Mouse (Mus musculus) E14TG2a.4 (cell line): ENCODE measurements around the gene Itgb4.
"Not testable (repeated sequence)": the region's sequence is repeated elsewhere in the genome, so short reads cannot be mapped to it uniquely, and the experiment has no call there.

Experiments used
- H3K27me3 ChIP-seq: 2 replicates; pipeline ENCODE4 v1.6.1; 2014; ENCODE audit warnings: low read length, control low read depth; ENCODE audit not compliant: insufficient read depth
- H3K36me3 ChIP-seq: 2 replicates; pipeline ENCODE4 v1.6.1; 2014; ENCODE audit warnings: low read length, control low read depth; ENCODE audit not compliant: insufficient read depth
- H3K4me1 ChIP-seq: replicated peaks from 2 replicates; pipeline ENCODE4 v1.6.1; 2014; ENCODE audit warnings: low read depth, low read length, control low read depth
- H3K4me3 ChIP-seq: replicated peaks from 2 replicates; pipeline ENCODE4 v1.5.1; 2014; ENCODE audit warnings: mild to moderate bottlenecking, low read length
- H3K9me3 ChIP-seq: 2 replicates; pipeline ENCODE4 v1.6.1; 2014; ENCODE audit warnings: low read length, control low read depth
- CTCF ChIP-seq: conservative IDR thresholded peaks from 2 replicates; pipeline ENCODE4 v1.5.1; 2014; ENCODE audit warnings: low read length
- NANOG ChIP-seq: IDR thresholded peaks from 2 replicates; pipeline ENCODE4 v1.6.1; 2014; ENCODE audit warnings: borderline replicate concordance, low read length, mixed read lengths
- POU5F1 ChIP-seq: IDR thresholded peaks from 2 replicates; pipeline ENCODE4 v1.6.1; 2014; ENCODE audit warnings: low read length, borderline replicate concordance

Gene Itgb4

GRCm38 (mm10) chr11:116019976-116020411, 45.5 kb downstream of the Itgb4 start:
- TF ChIP-seq POU5F1 (no peak), CTCF (no peak), NANOG (no peak)
- no peak overlapping the region for H3K4me3 ChIP-seq

GRCm38 (mm10) chr11:116020519-116020922, 46.0 kb downstream of the Itgb4 start:
- peak; percentile 17 for TF ChIP-seq CTCF
- no peak for TF ChIP-seq NANOG
- H3K9me3 ChIP-seq = no peaks in the 10 kb centered on the region
- peaks cover 23% of the 10 kb centered on the region for H3K4me1 ChIP-seq
- H3K36me3 ChIP-seq = peaks cover 27% of the 10 kb centered on the region
- H3K27me3 ChIP-seq = peaks cover 2% of the 10 kb centered on the region; the same call in 1 of the 2 replicates
- no peak overlapping the region for H3K4me3 ChIP-seq

More at GRCm38 (mm10) chr11:116019976-116020411, 45.5 kb downstream of the Itgb4 start:
- Histone ChIP-seq H3K36me3 (peaks cover 27% of the 10 kb centered on the region), H3K27me3 (peaks cover 2% of the 10 kb centered on the region; the same call in 1 of the 2 replicates), H3K9me3 (no peaks in the 10 kb centered on the region), H3K4me1 (peaks cover 23% of the 10 kb centered on the region)

- peaks cover 27% of the 10 kb centered on the region for H3K36me3 ChIP-seq
- no peak for TF ChIP-seq CTCF
- TF ChIP-seq POU5F1 = no peak
- no peaks in the 10 kb centered on the region for H3K27me3 ChIP-seq
- no peaks in the 10 kb centered on the region for H3K9me3 ChIP-seq
- peaks cover 23% of the 10 kb centered on the region for H3K4me1 ChIP-seq
- H3K4me3 ChIP-seq = no peak overlapping the region; the same call in 1 of the 2 replicates
Measured at GRCm38 (mm10) chr11:116021328-116022220, 47.1 kb downstream of the Itgb4 start.

GRCm38 (mm10) chr11:116022256-116022780, 47.8 kb downstream of the Itgb4 start:
- H3K4me1 ChIP-seq = peaks cover 26% of the 10 kb centered on the region
- H3K36me3 ChIP-seq = peaks cover 27% of the 10 kb centered on the region
- TF ChIP-seq CTCF (no peak), NANOG (no peak), POU5F1 (no peak)
- H3K27me3 ChIP-seq = no peaks in the 10 kb centered on the region
- peak overlapping the region; percentile 52 for H3K4me3 ChIP-seq
- no peaks in the 10 kb centered on the region for H3K9me3 ChIP-seq

- not testable (repeated sequence) for H3K9me3 ChIP-seq, H3K27me3 ChIP-seq
- peak overlapping the region; percentile 98 for H3K4me3 ChIP-seq
- peaks cover 28% of the 10 kb centered on the region for H3K4me1 ChIP-seq
- peaks cover 27% of the 10 kb centered on the region for H3K36me3 ChIP-seq
Measured at GRCm38 (mm10) chr11:116023074-116023770, 48.7 kb downstream of the Itgb4 start.

- Histone ChIP-seq H3K36me3 (peaks cover 27% of the 10 kb centered on the region), H3K4me3 (peak overlapping the region; percentile 98), H3K27me3 (no peaks in the 10 kb centered on the region), H3K9me3 (no peaks in the 10 kb centered on the region), H3K4me1 (peaks cover 32% of the 10 kb centered on the region)
- TF ChIP-seq POU5F1 (no peak), CTCF (peak; percentile 66)
Measured at GRCm38 (mm10) chr11:116023771-116024355, 49.4 kb downstream of the Itgb4 start.

- TF ChIP-seq NANOG (no peak), CTCF (no peak), POU5F1 (0 out of 2 replicates have a peak, but pooled peaks have one; percentile 16)
- Histone ChIP-seq H3K4me3 (peak overlapping the region; percentile 98), H3K36me3 (peaks cover 27% of the 10 kb centered on the region), H3K4me1 (peaks cover 38% of the 10 kb centered on the region), H3K27me3 (no peaks in the 10 kb centered on the region), H3K9me3 (no peaks in the 10 kb centered on the region)
Measured at GRCm38 (mm10) chr11:116024356-116024808, 49.9 kb downstream of the Itgb4 start.
